In genomic region chr19:3985261-3985681, GRCm38 (mm10) we compare ENCODE assay signal across 9 mouse cellular contexts. TPM values are rescaled to one million over a fixed set of nuclear protein-coding genes. Genes with fewer than 3 reads are reported as not detected.
DNase-seq lines count a peak whose midpoint lies in the region; ATAC-seq and TF ChIP-seq lines count a peak whose summit lies in the region.
"Had no signal": no experiment of that assay in that cellular context is flagged by ENCODE, and none has a peak within 500 bp of the region (broad histone marks: within the 10 kb centered on the region; RNA-seq: fewer than 3 reads in every experiment).

No protein-coding gene starts in this region.

- no peaks in the 10 kb centered on the region for H3K27me3 ChIP-seq in liver, embryonic 13.5 days
- H3K27me3 ChIP-seq in thymus, adult 2 months (ENCODE audit: control insufficient read depth, insufficient read depth, low read length), result no peaks in the 10 kb centered on the region

- ATAC-seq in common myeloid progenitor, adult 5-6 weeks (replicated peaks; ENCODE audit: low read depth, poor library complexity, severe bottlenecking), result 0 out of 2 replicates have a peak, but pooled peaks have one; percentile 13
- peak; percentile 16 to 23; a peak in 1 of 4 replicates for ATAC-seq in hematopoietic stem cell, adult 5-6 weeks (replicated peaks in 1 of 2; ENCODE audit: insufficient read depth in 1 of 2, low FRiP score in 2 of 2, low TSS enrichment in 1 of 2, low read depth in 1 of 2, poor library complexity in 2 of 2, severe bottlenecking in 2 of 2)
- peak; percentile 35 for ATAC-seq in liver, embryonic 13.5 days (ENCODE audit: low read depth)

- peaks cover 28% of the 10 kb centered on the region for H3K4me1 ChIP-seq in liver, embryonic 13.5 days (replicated peaks)
- peaks cover 16% of the 10 kb centered on the region for H3K4me1 ChIP-seq in thymus, adult 2 months (replicated peaks; ENCODE audit: control insufficient read depth, insufficient read depth, low read length)

- H3K36me3 ChIP-seq in liver, embryonic 13.5 days, result peaks cover 4% of the 10 kb centered on the region; the same call in 1 of the 2 replicates
- H3K36me3 ChIP-seq in thymus, adult 2 months (ENCODE audit: control insufficient read depth, insufficient read depth, low read length), result no peaks in the 10 kb centered on the region

- WGBS in liver, embryonic 13.5 days (ENCODE audit: insufficient replicate concordance), result 21% methylated on average over 8 of the region's 8 CpGs
- 51% methylated on average over 8 of the region's 8 CpGs for WGBS in thymus, adult 2 months

- H3K9me3 ChIP-seq in liver, embryonic 13.5 days (replicated peaks), result no peaks in the 10 kb centered on the region

- H3K27ac ChIP-seq in liver, embryonic 13.5 days, result peak overlapping the region; percentile 68
- no peak overlapping the region for H3K27ac ChIP-seq in thymus, adult 2 months (ENCODE audit: control insufficient read depth, insufficient read depth, low read length)

- peak; percentile 86 to 88 for DNase-seq in adrenal gland, adult (ENCODE audit: inconsistent age in 2 of 2, low spot score in 1 of 2)
- no peak for DNase-seq in liver, embryonic 13.5 days
- DNase-seq in left cerebral cortex, adult 9 months (ENCODE audit: low spot score in 2 of 2), result no peak
- no peak for DNase-seq in right cerebral cortex, postnatal 10 days (ENCODE audit: low spot score in 2 of 2)
- no peak for DNase-seq in right cerebral cortex, postnatal 4 days
- no peak for DNase-seq in thymus, adult 2 months

- no peak overlapping the region for H3K4me3 ChIP-seq in liver, embryonic 13.5 days (replicated peaks)
- H3K4me3 ChIP-seq in thymus, adult 2 months (ENCODE audit: control insufficient read depth, insufficient read depth, low read length), result no peak overlapping the region

- no peak overlapping the region for H3K9ac ChIP-seq in liver, embryonic 13.5 days

- no peak overlapping the region for H3K4me2 ChIP-seq in liver, embryonic 13.5 days

- no peak for TF ChIP-seq CTCF in thymus, adult 2 months (IDR thresholded peaks at IDR 0.05; ENCODE audit: borderline replicate concordance, control insufficient read depth, extremely low read depth, insufficient read depth, low read length, poor library complexity)

- TF ChIP-seq POLR2A in thymus, adult 2 months (IDR thresholded peaks at IDR 0.05; ENCODE audit: control insufficient read depth, extremely low read depth, insufficient read depth, low read length, poor library complexity), result no peak

RNA-seq across cellular contexts. Expression of gene Acy3, which starts 1.1 kb away (rescaled TPM):
- 2.1 and 5.4 TPM in 2 replicates for total RNA-seq in common myeloid progenitor, adult 5-6 weeks (2017)
- total RNA-seq in hematopoietic stem cell, adult 5-6 weeks (2017), result 6.8 and 8.4 TPM in 2 replicates
- 9.5 and 10.2 TPM in 2 replicates for polyA plus RNA-seq in liver, embryonic 13.5 days (2015; fragmentation: Nextera tagmentation; extraction: Ambion mirVana)
- 12.0 and 14.9 TPM in 2 replicates for polyA plus RNA-seq in thymus, adult 2 months (2012; rRNA removed)

RNA-seq across cellular contexts. Expression of gene Tbx10, which starts 7.3 kb away (rescaled TPM):
- total RNA-seq in common myeloid progenitor, adult 5-6 weeks (2017), result not detected in 2 replicates
- total RNA-seq in hematopoietic stem cell, adult 5-6 weeks (2017), result not detected in 2 replicates
- 0.47 and 0.54 TPM in 2 replicates for polyA plus RNA-seq in liver, embryonic 13.5 days (2015; fragmentation: Nextera tagmentation; extraction: Ambion mirVana)
- polyA plus RNA-seq in thymus, adult 2 months (2012; rRNA removed), result 0.15 and 0.20 TPM in 2 replicates
- polyA plus RNA-seq: gonadal fat pad, adult 2 months had no signal

RNA-seq across cellular contexts. Expression of gene Aldh3b2, which starts 13.1 kb away (rescaled TPM):
- 0.59 TPM in 1 of 2 replicates, not detected in the other for total RNA-seq in common myeloid progenitor, adult 5-6 weeks (2017)
- total RNA-seq in hematopoietic stem cell, adult 5-6 weeks (2017), result 0.56 TPM in 1 of 2 replicates, not detected in the other
- 0.30 and 0.45 TPM in 2 replicates for polyA plus RNA-seq in liver, embryonic 13.5 days (2015; fragmentation: Nextera tagmentation; extraction: Ambion mirVana)
- 7.0 and 7.2 TPM in 2 replicates for polyA plus RNA-seq in thymus, adult 2 months (2012; rRNA removed)

RNA-seq across cellular contexts. Expression of gene Nudt8, which starts 15.1 kb away (rescaled TPM):
- 7.9 and 22.1 TPM in 2 replicates for total RNA-seq in common myeloid progenitor, adult 5-6 weeks (2017)
- 4.5 and 13.5 TPM in 2 replicates for total RNA-seq in hematopoietic stem cell, adult 5-6 weeks (2017)
- polyA plus RNA-seq in liver, embryonic 13.5 days (2015; fragmentation: Nextera tagmentation; extraction: Ambion mirVana), result 13.8 and 15.9 TPM in 2 replicates
- 23.6 and 24.9 TPM in 2 replicates for polyA plus RNA-seq in thymus, adult 2 months (2012; rRNA removed)

RNA-seq across cellular contexts. Expression of gene Gm49405, which starts 15.2 kb away (rescaled TPM):
- 0.10 and 1.4 TPM in 2 replicates for total RNA-seq in common myeloid progenitor, adult 5-6 weeks (2017)
- total RNA-seq in hematopoietic stem cell, adult 5-6 weeks (2017), result 1.8 and 2.3 TPM in 2 replicates
- polyA plus RNA-seq in liver, embryonic 13.5 days (2015; fragmentation: Nextera tagmentation; extraction: Ambion mirVana), result 0.55 and 0.59 TPM in 2 replicates
- polyA plus RNA-seq in thymus, adult 2 months (2012; rRNA removed), result 3.7 and 5.3 TPM in 2 replicates

Comparison
In these comparisons a context has a peak if more than half of its experiments do, and no peak if none do; other contexts are left out.
1. DNase-seq: peak in adrenal gland, adult (2 of 2); none in liver, embryonic 13.5 days (single experiment), left cerebral cortex, adult 9 months (0 of 2), right cerebral cortex, postnatal 10 days (0 of 2), right cerebral cortex, postnatal 4 days (single experiment) and thymus, adult 2 months (single experiment).
2. Peak in every context shown above with its lines, with median percentiles within 50 percentile points of each other: ATAC-seq.